Mouse (Mus musculus) heart, postnatal 0 days (tissue): ENCODE results near the gene Dpysl5.

ENCODE experiments used
- CTCF ChIP-seq: IDR thresholded peaks from 2 replicates; pipeline ENCODE4 v1.5.1; 2016; ENCODE audit warnings: antibody characterized with exemption, control low read depth, low read depth
- EP300 ChIP-seq: IDR thresholded peaks from 2 replicates; pipeline ENCODE4 v1.6.1; 2016; ENCODE audit warnings: antibody characterized with exemption, low read depth

- TF ChIP-seq CTCF = no peak
- TF ChIP-seq EP300 = no peak
These were observed 56.7 kb downstream of the Dpysl5 start for GRCm38 (mm10) chr5:30768082-30768481.
